Mouse (Mus musculus) thymus, postnatal 4 days (tissue): ENCODE data around the gene Tuba1c.
A peak's percentile ranks its signal among the peaks of the same experiment; 100 is the strongest.

Source experiments
- DNase-seq: peaks from one replicate; pipeline ENCODE4 v3.0.0; 2021

Tuba1c gene

GRCm38 (mm10) chr15:99029619-99030584 lies at the start of gene Tuba1c:
TSS of gene Tuba1c (plus strand) at chr15:99029891.
- DNase-seq = peak; percentile 84

GRCm38 (mm10) chr15:98980012-98980614 lies 49.6 kb upstream of the Tuba1c start:
- DNase-seq = no peak

DNA sequence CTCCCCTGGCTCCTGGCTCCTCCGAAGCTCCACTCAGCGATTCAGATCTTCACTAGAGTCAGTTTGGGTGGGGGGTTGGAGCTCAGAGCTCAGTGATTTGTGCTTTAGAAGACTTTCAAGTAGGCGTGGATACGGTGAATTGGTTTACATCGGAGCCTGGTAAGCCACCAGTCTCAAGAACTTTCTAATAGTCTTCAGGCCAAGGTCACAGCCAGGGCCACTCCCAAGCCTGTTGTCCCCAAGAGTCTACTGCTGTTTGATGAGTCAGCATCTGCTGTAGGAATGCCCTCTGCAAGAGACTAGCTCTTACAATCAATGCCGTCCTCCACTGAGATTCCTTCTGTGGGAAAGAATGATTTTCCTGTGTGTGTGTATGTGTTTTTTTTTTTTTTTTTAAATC lies 47.6 kb upstream of the Tuba1c start:
- no peak for DNase-seq

GRCm38 (mm10) chr15:98983431-98984081 lies 46.1 kb upstream of the Tuba1c start:
- no peak for DNase-seq

DNA sequence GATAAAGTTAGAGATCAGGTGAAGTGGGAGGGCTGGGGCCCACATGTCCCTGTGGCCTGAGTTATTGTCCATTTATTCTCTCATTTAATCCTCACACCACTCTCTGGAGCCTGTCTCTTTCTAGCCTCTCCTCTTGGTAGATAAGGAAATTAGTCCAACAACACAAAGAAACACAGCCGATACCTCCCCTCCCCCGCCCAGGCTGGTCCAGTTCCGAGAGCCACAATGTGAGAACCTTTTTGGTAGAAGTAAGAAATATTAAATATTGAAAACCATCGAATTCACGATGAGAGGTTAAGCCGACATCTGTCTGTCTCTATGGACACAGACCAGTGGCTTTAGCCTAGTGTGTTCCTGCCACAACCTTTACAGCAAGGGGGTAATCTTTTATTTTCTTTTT lies 45.0 kb upstream of the Tuba1c start:
- DNase-seq = peak; percentile 48

DNA sequence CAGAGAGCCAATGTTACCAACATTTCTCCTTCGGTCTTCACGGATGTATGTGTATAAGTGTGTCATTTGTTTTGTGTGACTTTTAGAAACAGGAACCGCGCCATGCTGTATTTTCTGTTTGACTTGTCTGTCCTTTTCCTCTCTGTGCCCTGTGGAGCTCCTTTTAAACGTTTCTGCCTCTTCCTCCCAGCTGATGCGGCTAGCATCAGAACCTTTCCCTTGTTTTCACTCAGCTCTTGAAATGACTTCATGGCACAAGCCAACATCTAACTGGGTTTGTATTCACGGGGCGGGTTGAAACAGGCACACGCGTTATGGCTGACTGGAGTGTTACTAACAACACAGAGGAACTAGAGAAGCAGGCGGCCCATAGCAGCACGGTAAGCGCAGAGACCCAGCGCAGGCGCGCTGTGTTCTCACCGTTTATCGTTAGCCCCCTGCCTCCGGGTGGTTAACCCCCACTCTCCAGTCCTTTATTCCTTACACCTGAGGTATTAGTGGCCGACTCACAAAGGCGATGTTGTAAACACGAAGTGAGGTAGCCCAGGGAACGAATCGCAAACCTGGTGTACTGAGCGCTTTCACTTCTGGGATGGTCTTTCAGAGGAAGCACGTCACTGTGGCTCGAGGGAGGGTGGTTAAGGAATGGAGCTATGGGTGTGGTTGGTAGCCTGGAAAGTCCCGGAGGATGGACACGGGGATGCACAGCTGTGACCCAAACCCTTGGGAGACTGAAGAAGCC lies 44.3 kb upstream of the Tuba1c start:
- peak; percentile 79 for DNase-seq

- no peak for DNase-seq
Observed at GRCm38 (mm10) chr15:98985982-98986715, 43.5 kb upstream of the Tuba1c start.

DNA sequence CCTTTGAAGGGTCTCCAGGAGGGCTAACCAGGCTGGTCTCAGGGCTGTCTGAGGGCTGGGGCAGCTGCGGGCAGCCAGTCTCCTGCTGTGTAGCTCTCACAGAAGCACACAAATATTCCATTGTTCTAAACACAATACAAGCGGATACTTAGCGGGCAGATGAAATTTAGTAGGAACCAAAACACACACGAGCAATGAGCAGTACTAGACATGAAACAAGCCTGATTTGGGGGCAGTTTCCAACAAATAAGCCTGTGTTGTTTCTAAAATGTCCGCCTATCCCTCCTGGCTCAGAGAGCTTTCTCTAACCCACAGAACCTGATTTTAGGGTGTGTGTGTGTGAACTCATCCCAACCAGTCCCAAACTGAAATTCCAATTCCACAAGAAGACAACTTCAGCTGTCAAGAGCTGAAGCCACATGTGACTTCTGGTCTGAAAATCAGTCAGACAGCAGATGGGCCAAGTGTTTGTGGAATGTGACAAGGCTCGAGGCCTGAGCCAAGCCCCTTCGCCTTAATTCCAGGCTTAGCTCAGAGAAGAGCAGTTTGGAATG lies 42.5 kb upstream of the Tuba1c start:
- no peak for DNase-seq

GRCm38 (mm10) chr15:98987661-98988181 lies 42.0 kb upstream of the Tuba1c start:
- no peak for DNase-seq

DNA sequence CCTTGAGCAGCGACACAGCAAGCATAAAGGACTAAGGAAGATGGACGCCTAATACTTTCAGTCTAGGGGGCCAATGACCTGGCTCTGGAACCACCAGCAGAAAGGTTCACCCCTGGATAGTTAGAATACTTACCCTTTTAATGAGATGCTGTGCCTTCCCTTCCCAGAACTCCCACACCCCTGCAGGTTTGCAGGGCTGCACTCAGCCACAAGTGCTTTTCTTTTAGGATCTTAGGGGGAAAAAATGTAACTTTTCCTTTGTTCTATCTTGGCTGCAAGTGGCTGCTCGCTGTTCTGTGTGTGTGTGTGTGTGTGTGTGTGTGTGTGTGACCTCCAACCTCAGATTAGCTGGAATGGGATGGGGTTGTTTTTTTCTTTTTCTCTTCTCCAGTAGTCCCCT lies 40.9 kb upstream of the Tuba1c start:
- no peak for DNase-seq

GRCm38 (mm10) chr15:98989701-98990430 lies 39.8 kb upstream of the Tuba1c start:
- DNase-seq = no peak

- DNase-seq = no peak
Observed at GRCm38 (mm10) chr15:98990669-98991539, 38.8 kb upstream of the Tuba1c start.

DNA sequence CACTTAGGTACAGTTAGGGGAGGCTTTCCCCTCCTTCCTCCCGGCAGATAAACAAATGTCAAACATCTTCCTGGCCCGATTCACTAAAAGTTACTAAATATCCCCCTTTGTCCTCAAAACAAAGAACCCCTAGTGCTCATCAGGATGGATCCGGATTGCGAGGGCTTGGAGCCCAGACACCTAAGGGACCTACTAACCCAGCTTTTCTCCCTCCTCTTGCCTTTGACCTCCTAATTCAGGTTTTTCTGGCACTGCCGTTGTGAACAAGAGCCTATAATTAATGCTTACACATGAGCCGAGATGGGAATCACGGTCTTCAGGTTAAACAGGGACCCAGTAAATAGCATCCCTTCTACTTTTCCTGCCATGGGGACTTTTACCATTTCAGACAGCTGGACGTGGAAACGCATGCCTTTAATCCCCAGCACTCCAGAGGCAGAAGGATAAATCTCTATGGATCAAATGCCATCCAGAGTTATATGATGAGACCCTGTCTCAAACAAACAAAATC lies 38.1 kb upstream of the Tuba1c start:
- DNase-seq = no peak

DNA sequence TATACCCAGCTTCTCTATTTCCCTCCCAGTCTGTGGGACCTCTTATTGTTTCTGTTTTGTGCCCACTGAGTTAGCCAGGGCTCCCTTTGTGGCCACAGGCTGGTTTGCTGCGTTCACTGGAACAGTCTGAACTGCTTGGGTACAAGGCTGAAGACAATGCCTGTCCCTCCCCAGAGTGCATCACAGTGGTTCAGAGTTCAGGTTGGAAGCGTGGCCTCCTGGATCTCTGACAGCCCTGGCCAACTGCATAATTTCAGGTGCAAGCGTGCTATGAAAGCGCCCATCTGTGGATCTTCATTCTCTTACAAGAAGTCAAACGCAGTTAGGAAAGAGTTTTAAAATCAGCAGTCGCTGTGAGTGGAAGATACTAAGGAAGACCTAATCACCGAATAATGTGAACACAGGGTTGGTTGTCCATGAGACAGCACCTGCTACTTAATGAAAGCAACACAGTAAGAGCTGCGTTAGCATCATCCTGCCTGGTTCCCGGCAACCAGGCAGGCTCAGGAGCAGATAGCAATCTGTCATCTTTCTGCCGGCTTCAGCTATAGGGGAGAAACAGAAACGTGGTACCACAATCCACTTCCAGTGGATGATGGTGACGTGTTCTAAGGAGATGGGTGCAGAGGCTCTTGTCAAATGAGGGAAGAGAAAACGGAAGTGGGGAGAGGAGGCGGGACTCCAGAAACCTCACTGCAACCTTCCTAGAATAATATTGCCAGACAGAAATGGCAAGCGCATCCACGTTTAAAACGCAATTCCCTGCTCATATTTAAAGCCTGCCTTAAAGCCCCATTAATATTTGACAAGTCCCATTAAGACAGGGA lies 37.4 kb upstream of the Tuba1c start:
- peak; percentile 50 for DNase-seq

DNA sequence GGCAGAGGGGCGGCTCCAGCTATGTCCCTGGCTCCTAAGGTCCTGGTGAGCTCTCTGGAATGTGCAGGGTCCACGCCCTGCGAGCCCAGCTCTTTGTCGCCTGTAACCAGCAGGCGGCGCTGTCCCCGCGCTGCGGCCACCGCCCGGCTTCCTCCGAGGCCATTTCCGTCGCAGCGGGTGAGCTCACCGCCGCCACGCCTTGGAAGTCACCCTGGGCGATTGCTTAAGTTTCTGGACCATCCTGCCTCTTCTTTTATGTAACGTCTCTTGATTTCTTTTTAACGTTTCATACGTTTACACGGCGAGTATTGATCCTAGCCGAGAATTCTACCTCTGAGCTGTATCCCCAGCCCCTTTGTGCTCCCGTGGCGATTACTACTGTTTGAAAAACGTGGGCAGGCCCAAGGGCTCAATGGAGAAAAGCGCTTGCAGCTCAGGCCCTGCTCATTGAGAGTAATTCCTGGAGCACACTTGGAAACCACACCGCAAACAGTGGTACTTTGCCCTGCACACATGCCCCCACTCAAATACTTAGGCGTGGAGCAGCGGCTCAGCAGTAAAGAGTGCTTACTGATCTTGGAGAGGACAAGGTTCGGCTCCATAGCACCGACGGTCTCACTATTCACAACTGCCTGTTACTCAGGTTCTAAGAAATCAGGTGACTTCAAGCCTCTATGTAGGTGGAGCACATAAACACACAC lies 36.4 kb upstream of the Tuba1c start:
- DNase-seq = peak; percentile 97

DNA sequence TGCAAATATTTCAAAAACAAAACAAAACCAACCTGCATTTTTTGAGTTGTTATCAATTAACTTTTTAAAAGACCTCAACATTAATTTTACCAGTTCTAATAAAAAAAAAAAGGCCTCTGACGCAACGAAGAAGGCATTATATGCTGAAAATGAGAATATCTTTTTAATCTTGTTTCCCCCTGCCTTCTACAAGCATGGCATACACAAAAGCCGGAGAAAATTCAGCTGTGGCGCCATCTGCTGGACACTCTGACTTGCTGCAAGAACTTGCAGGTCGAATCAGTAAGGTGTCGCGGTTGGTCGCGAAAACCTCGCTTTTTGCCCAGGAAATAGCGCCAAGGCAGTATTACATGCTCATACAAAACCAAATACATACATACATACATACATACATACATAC lies 35.8 kb upstream of the Tuba1c start:
- peak; percentile 94 for DNase-seq

DNA sequence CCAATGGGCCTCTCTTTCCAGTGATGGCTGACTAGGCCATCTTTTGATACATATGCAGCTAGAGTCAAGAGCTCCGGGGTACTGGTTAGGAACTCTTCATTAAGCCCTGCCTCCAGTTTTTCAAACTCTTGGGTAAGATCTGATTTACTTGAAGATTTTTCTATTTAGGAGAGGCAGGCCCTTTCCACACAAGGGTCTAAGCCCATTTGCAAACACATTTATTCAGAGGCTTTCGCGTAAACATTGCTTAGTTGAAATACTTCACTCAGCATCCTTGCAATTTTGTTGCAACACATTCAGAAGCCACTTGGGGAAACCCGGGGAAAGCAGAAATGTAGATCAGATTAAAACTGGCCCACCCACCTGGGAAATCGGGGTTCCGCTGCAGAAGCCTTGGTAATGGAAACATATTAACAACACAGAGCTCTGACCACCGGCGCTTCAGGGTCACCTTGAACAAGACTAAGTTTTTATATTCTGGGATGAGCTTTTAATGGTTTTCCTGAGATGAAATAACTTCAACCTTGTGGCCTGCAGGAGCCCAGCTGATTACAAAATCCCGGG lies 34.7 kb upstream of the Tuba1c start:
- DNase-seq = no peak

GRCm38 (mm10) chr15:98996840-98997239 lies 32.9 kb upstream of the Tuba1c start:
- no peak for DNase-seq
